Mouse (Mus musculus) C2C12 (cell line): Measurements from ENCODE around the gene Zswim3. TPM values are rescaled to one million over a fixed set of nuclear protein-coding genes. Genes with fewer than 3 reads are reported as not detected.

ENCODE experiments used
- H3K27me3 ChIP-seq: one replicate; pipeline ENCODE4 v1.6.1; 2011; ENCODE audit not compliant: control insufficient read depth, insufficient read depth, insufficient read length
- H3K36me3 ChIP-seq: one replicate; pipeline ENCODE4 v1.6.1; 2011; ENCODE audit not compliant: control insufficient read depth, insufficient read depth
- H3K4me3 ChIP-seq: one replicate; pipeline ENCODE4 v1.5.1; 2011; ENCODE audit warnings: mild to moderate bottlenecking, control low read depth; ENCODE audit not compliant: poor library complexity, insufficient read depth, severe bottlenecking
- H3K79me2 ChIP-seq: one replicate; pipeline ENCODE4 v1.6.1; 2011; ENCODE audit not compliant: control insufficient read depth, insufficient read depth
- H3K79me3 ChIP-seq: one replicate; pipeline ENCODE4 v1.6.1; 2011; ENCODE audit warnings: low read depth, control low read depth
- H3ac ChIP-seq: one replicate; pipeline ENCODE3; 2011; ENCODE audit warnings: low read depth; ENCODE audit not compliant: control insufficient read depth, insufficient read length
- CEBPB ChIP-seq: IDR thresholded peaks from one replicate; pipeline ENCODE4 v1.6.1; 2011; ENCODE audit warnings: low read depth, mild to moderate bottlenecking, control low read depth, moderate library complexity
- CTCF ChIP-seq: IDR thresholded peaks from one replicate; pipeline ENCODE4 v1.5.1; 2011; ENCODE audit not compliant: control insufficient read depth, insufficient read depth, insufficient read length
- FOSL1 ChIP-seq: IDR thresholded peaks from one replicate; pipeline ENCODE4 v1.8.0; 2011; ENCODE audit warnings: mild to moderate bottlenecking, low read length; ENCODE audit not compliant: poor library complexity, insufficient read depth, severe bottlenecking
- MAX ChIP-seq: IDR thresholded peaks from one replicate; pipeline ENCODE4 v1.6.1; 2011; ENCODE audit warnings: mild to moderate bottlenecking, control low read depth
- MYOD1 ChIP-seq: IDR thresholded peaks from one replicate; pipeline ENCODE4 v1.6.1; 2011; ENCODE audit warnings: low read depth; ENCODE audit not compliant: control insufficient read depth, insufficient read length
- MYOG ChIP-seq: IDR thresholded peaks from one replicate; pipeline ENCODE4 v1.6.1; 2011; ENCODE audit not compliant: control insufficient read depth, insufficient read length; ENCODE audit errors: extremely low read depth
- USF1 ChIP-seq: IDR thresholded peaks from one replicate; pipeline ENCODE4 v1.6.1; 2011; ENCODE audit warnings: low read depth, mild to moderate bottlenecking, control low read depth, moderate library complexity
- polyA plus RNA-seq: library from polyadenylated mRNA; unstranded; fragments of >200 nt; fragmentation: generic; extraction: Trizol; gene quantifications from one replicate; pipeline ENCODE4 v1.2.1, GENCODE M21; 2012; ENCODE audit warnings: missing spikeins

Gene Zswim3
- polyA plus RNA-seq, 1 experiment: 2.9 TPM

GRCm38 (mm10) chr2:164827146-164827850 lies 22.4 kb downstream of the Zswim3 start:
- Histone ChIP-seq H3K4me3 (no peak overlapping the region), H3K36me3 (peaks cover 35% of the 10 kb centered on the region), H3K27me3 (no peaks in the 10 kb centered on the region), H3K79me2 (peaks cover 28% of the 10 kb centered on the region), H3K79me3 (peaks cover 7% of the 10 kb centered on the region), H3ac (no peak overlapping the region)
- TF ChIP-seq CTCF: no peak
- TF ChIP-seq FOSL1: no peak
- no peak for TF ChIP-seq CEBPB
- no peak for TF ChIP-seq MYOD1
- no peak for TF ChIP-seq USF1
- no peak for TF ChIP-seq MYOG

GRCm38 (mm10) chr2:164828437-164828836 lies 23.5 kb downstream of the Zswim3 start, which contains the start of gene Spata25:
TSS of gene Spata25 (minus strand) at chr2:164828537.
- TF ChIP-seq CTCF (no peak), MYOD1 (no peak), MAX (no peak), USF1 (no peak), CEBPB (no peak), MYOG (no peak), FOSL1 (no peak)
- H3K79me2 ChIP-seq: peaks cover 28% of the 10 kb centered on the region

DNA sequence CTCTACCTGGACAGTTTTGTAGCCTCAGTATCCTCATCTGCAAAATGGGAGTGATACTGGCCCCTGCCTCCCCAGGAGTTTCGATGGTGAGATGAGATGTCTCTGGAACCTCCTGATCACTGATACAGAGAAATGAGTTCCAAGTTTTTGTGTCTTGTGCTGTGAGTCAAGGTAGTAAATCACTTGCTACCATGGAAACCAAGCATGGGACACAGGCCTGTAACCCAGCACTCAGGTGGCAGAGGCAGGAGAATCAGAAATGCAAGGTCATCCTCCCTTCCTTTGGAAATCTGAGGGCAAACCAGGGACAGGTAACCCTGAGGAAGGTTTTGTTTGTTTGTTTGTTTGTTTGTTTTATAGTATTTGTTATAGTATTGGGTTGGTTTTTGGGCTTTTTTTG lies 24.2 kb downstream of the Zswim3 start:
- no peak overlapping the region for H3ac ChIP-seq
- peaks cover 35% of the 10 kb centered on the region for H3K36me3 ChIP-seq
- TF ChIP-seq MYOD1 (no peak), FOSL1 (no peak), CTCF (no peak), MAX (no peak), USF1 (no peak), MYOG (no peak)
- no peak overlapping the region for H3K4me3 ChIP-seq
- H3K27me3 ChIP-seq: no peaks in the 10 kb centered on the region
- peaks cover 26% of the 10 kb centered on the region for H3K79me2 ChIP-seq
- H3K79me3 ChIP-seq: peaks cover 3% of the 10 kb centered on the region

More at GRCm38 (mm10) chr2:164828437-164828836, 23.5 kb downstream of the Zswim3 start, which contains the start of gene Spata25:
- Histone ChIP-seq H3K27me3 (no peaks in the 10 kb centered on the region), H3K4me3 (no peak within 1 kb of the TSS), H3K36me3 (peaks cover 35% of the 10 kb centered on the region), H3ac (no peak within 1 kb of the TSS), H3K79me3 (peaks cover 7% of the 10 kb centered on the region)

DNA sequence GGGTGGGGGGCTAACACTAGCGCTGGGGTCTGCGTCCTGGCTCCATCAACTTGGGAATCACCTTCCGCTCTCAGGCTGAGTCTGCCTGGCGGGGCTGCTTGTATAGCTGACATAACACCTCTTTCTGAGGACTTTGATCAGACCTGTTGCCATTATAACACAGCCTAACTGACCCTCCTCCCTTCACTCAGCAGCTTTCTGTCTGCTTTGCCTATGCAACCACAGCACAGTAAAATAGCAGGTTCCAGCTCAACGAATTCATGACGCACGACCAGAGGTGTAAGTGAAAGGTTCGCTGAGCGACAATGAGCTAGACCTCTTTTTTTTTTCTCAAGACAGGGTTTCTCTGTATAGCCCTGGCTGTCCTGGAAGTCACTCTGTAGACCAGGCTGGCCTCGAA lies 26.1 kb downstream of the Zswim3 start:
- Histone ChIP-seq H3K36me3 (peaks cover 17% of the 10 kb centered on the region), H3ac (no peak overlapping the region), H3K27me3 (no peaks in the 10 kb centered on the region), H3K79me2 (peaks cover 27% of the 10 kb centered on the region), H3K4me3 (no peak overlapping the region), H3K79me3 (peaks cover 8% of the 10 kb centered on the region)
- TF ChIP-seq MYOG: no peak
- TF ChIP-seq USF1: no peak
- TF ChIP-seq FOSL1: no peak
- TF ChIP-seq CTCF: no peak
- TF ChIP-seq CEBPB: no peak
- TF ChIP-seq MYOD1: no peak
- TF ChIP-seq MAX: no peak

DNA sequence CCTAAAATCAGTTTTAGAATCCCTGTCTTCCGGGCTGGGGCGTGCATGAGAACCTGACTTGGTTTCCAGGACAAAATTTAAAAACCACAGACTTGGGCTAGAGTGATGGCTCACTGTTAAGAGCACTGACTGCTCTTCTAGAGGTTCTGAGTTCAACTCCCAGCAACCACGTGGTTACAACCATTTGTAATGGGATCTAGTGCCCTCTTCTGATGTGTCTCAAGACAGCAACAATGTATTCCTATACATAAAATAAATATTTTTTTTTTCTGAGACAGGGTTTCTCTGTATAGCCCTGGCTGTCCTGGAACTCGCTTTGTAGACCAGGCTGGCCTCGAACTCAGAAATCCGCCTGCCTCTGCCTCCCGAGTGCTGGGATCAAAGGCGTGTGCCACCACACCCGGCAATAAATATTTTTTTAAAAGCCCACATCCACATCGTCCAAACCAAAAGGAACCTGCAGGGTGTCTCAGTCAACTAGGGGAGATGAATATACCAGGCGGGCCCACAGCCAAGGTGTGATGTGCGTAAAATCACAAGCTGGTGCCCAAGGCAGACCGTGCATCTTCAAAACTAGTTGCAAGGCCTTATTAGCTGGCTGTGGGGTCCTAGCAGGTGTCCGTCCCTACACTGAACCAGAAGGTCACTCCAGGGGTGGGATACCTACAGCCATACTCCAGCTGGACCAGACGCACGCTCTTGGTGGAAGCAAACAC lies 27.3 kb downstream of the Zswim3 start:
- peaks cover 20% of the 10 kb centered on the region for H3K79me2 ChIP-seq
- peaks cover 10% of the 10 kb centered on the region for H3K36me3 ChIP-seq
- H3K27me3 ChIP-seq: no peaks in the 10 kb centered on the region
- no peak for TF ChIP-seq USF1
- no peak for TF ChIP-seq CTCF
- TF ChIP-seq MYOD1: no peak
- no peak for TF ChIP-seq MAX
- TF ChIP-seq CEBPB: no peak
- peaks cover 8% of the 10 kb centered on the region for H3K79me3 ChIP-seq
- peak overlapping the region; percentile 86 for H3ac ChIP-seq
- peak overlapping the region; percentile 60 for H3K4me3 ChIP-seq
